Mouse (Mus musculus) cerebellum, adult 2 months (tissue): ENCODE data around the gene Arhgef3.

Experiments
- CTCF ChIP-seq: fragments of 200-500 bp; IDR thresholded peaks from 2 replicates; pipeline ENCODE4 v1.5.1; 2011; ENCODE audit warnings: low read depth, mild to moderate bottlenecking, control low read depth, low read length, moderate library complexity, borderline replicate concordance; ENCODE audit not compliant: insufficient read depth
- POLR2A ChIP-seq: fragments of 200-500 bp; IDR thresholded peaks from 2 replicates; pipeline ENCODE4 v1.6.1; 2011; ENCODE audit warnings: low read length, control low read depth, borderline replicate concordance; ENCODE audit not compliant: insufficient read depth

DNA sequence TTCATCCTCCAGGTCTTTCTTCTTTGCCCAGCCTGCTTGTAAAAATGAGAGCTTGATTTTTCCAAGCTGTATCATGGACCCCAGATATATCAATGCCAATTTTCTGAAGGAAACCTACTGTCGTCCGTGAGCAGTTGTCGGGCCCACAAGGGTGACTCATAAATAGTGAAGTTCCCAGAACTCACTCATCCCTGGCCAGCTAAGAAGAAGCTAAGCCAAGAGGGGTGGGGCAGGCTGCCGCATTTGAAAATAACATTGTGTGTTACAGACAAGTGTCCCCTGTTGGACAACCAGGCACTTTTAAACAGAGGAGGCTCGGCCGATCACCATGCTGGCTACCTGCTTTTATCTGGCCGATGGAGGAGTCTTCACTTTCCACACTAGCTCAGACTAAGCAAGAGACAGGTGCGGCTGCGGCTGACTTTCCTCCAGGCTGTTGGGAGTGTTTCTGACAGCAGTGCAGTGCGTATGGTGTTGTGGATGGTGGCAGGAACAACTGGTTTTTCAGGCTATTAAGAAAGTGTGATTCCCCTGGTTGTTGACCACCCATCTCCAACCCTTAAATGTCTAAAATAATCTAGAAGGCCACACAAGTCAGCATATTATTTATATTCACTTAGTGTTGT lies 58.6 kb downstream of the Arhgef3 start:
- TF ChIP-seq POLR2A (no peak), CTCF (no peak)
